Mouse (Mus musculus) cerebellum, adult 18-20 months (tissue): ENCODE data around the gene Erp44.
A peak's percentile ranks its signal among the peaks of the same experiment; 100 is the strongest.

Experiments
- DNase-seq, 2 experiments: peaks; one replicate each; pipeline ENCODE4 v3.0.0; 2021

Erp44 gene

GRCm38 (mm10) chr4:48279498-48280134, at the start of gene Erp44, which contains the start of gene Invs:
Gene Erp44 (minus strand): TSS chr4:48279558.
Gene Invs (plus strand): TSS chr4:48279760.
- DNase-seq = peak; percentile 93 to 98

- DNase-seq = no peak
Measured at GRCm38 (mm10) chr4:48328042-48328441, 48.7 kb upstream of the Erp44 start.

- no peak for DNase-seq
Measured at GRCm38 (mm10) chr4:48327192-48327591, 47.8 kb upstream of the Erp44 start.

- DNase-seq = no peak
Measured at GRCm38 (mm10) chr4:48322095-48322494, 42.7 kb upstream of the Erp44 start.

- no peak for DNase-seq
Measured at GRCm38 (mm10) chr4:48321276-48321675, 41.9 kb upstream of the Erp44 start.

GRCm38 (mm10) chr4:48316036-48316435, 36.7 kb upstream of the Erp44 start:
- no peak for DNase-seq

- no peak for DNase-seq
Measured at GRCm38 (mm10) chr4:48314814-48315213, 35.5 kb upstream of the Erp44 start.

- DNase-seq = no peak
Measured at GRCm38 (mm10) chr4:48287086-48287757, 7.9 kb upstream of the Erp44 start.

- no peak for DNase-seq
Measured at GRCm38 (mm10) chr4:48281121-48281520, 1.8 kb upstream of the Erp44 start.

GRCm38 (mm10) chr4:48278757-48279497, 431 bp downstream of the Erp44 start:
- DNase-seq = no peak

GRCm38 (mm10) chr4:48277011-48277410, 2.3 kb downstream of the Erp44 start:
- DNase-seq = no peak

GRCm38 (mm10) chr4:48275736-48276135, 3.6 kb downstream of the Erp44 start:
- peak in 1 of 2 experiments; percentile 18 for DNase-seq

- no peak for DNase-seq
Measured at GRCm38 (mm10) chr4:48273119-48273829, 6.1 kb downstream of the Erp44 start.

- no peak for DNase-seq
Measured at GRCm38 (mm10) chr4:48271838-48272237, 7.5 kb downstream of the Erp44 start.

- DNase-seq = no peak
Measured at GRCm38 (mm10) chr4:48270532-48270931, 8.8 kb downstream of the Erp44 start.

- DNase-seq = no peak
Measured at GRCm38 (mm10) chr4:48268127-48268526, 11.2 kb downstream of the Erp44 start.

GRCm38 (mm10) chr4:48267683-48268082, 11.7 kb downstream of the Erp44 start:
- DNase-seq = no peak

GRCm38 (mm10) chr4:48258045-48258444, 21.3 kb downstream of the Erp44 start:
- no peak for DNase-seq

- no peak for DNase-seq
Measured at GRCm38 (mm10) chr4:48253266-48253665, 26.1 kb downstream of the Erp44 start.

- DNase-seq = no peak
Measured at GRCm38 (mm10) chr4:48244280-48244679, 35.1 kb downstream of the Erp44 start.

GRCm38 (mm10) chr4:48243737-48244136, 35.6 kb downstream of the Erp44 start:
- DNase-seq = no peak

GRCm38 (mm10) chr4:48242482-48242881, 36.9 kb downstream of the Erp44 start:
- DNase-seq = no peak

- no peak for DNase-seq
Measured at GRCm38 (mm10) chr4:48239046-48239445, 40.3 kb downstream of the Erp44 start.
